In genomic region chr7:116335133-116335532, GRCm38 (mm10) we compare ENCODE assay signal across 7 mouse cellular contexts. TPM values are rescaled to one million over a fixed set of nuclear protein-coding genes. Genes with fewer than 3 reads are reported as not detected.
A peak's percentile ranks its signal among the peaks of the same experiment; 100 is the strongest.
DNase-seq lines count a peak whose midpoint lies in the region; ATAC-seq and TF ChIP-seq lines count a peak whose summit lies in the region.

No protein-coding gene starts in this region.

- peak overlapping the region; percentile 82 for H3K4me2 ChIP-seq in lung, embryonic 14.5 days
- peak overlapping the region; percentile 75 for H3K4me2 ChIP-seq in embryonic facial prominence, embryonic 13.5 days
- H3K4me2 ChIP-seq in intestine, embryonic 15.5 days (replicated peaks) = peak overlapping the region; percentile 75
- H3K4me2 ChIP-seq in neural tube, embryonic 15.5 days = peak overlapping the region; percentile 82

- H3K27ac ChIP-seq in lung, embryonic 14.5 days (ENCODE audit: low read depth) = peak overlapping the region; percentile 73; the same call in 1 of the 2 replicates
- no peak overlapping the region for H3K27ac ChIP-seq in embryonic facial prominence, embryonic 13.5 days
- H3K27ac ChIP-seq in intestine, embryonic 15.5 days = no peak overlapping the region
- H3K27ac ChIP-seq in neural tube, embryonic 15.5 days (replicated peaks) = no peak overlapping the region

- 59% methylated on average over 6 of the region's 6 CpGs for WGBS in lung, embryonic 14.5 days
- 78% methylated on average over 6 of the region's 6 CpGs for WGBS in embryonic facial prominence, embryonic 13.5 days
- WGBS in intestine, embryonic 15.5 days = 71% methylated on average over 6 of the region's 6 CpGs
- 61% methylated on average over 6 of the region's 6 CpGs for WGBS in neural tube, embryonic 15.5 days

- peak overlapping the region; percentile 89 for H3K4me3 ChIP-seq in lung, embryonic 14.5 days (ENCODE audit: low read depth, low read length)
- peak overlapping the region; percentile 91 for H3K4me3 ChIP-seq in embryonic facial prominence, embryonic 13.5 days
- H3K4me3 ChIP-seq in intestine, embryonic 15.5 days (replicated peaks) = 0 out of 2 replicates have a peak overlapping the region, but pooled peaks have one; percentile 80
- H3K4me3 ChIP-seq in neural tube, embryonic 15.5 days (replicated peaks) = peak overlapping the region; percentile 92

- no peaks in the 10 kb centered on the region for H3K27me3 ChIP-seq in lung, embryonic 14.5 days (ENCODE audit: insufficient read depth, low read length)
- no peaks in the 10 kb centered on the region for H3K27me3 ChIP-seq in embryonic facial prominence, embryonic 13.5 days
- no peaks in the 10 kb centered on the region for H3K27me3 ChIP-seq in intestine, embryonic 15.5 days (replicated peaks)
- no peaks in the 10 kb centered on the region for H3K27me3 ChIP-seq in neural tube, embryonic 15.5 days (replicated peaks)

- H3K36me3 ChIP-seq in lung, embryonic 14.5 days (ENCODE audit: insufficient read depth) = peaks cover 45% of the 10 kb centered on the region
- peaks cover 42% of the 10 kb centered on the region for H3K36me3 ChIP-seq in embryonic facial prominence, embryonic 13.5 days
- H3K36me3 ChIP-seq in intestine, embryonic 15.5 days = peaks cover 9% of the 10 kb centered on the region; the same call in 1 of the 2 replicates
- peaks cover 29% of the 10 kb centered on the region for H3K36me3 ChIP-seq in neural tube, embryonic 15.5 days

- DNase-seq in lung, embryonic 14.5 days = no peak
- no peak for DNase-seq in lung, postnatal 10 days
- DNase-seq in layer of hippocampus, postnatal 10 days (ENCODE audit: low spot score in 2 of 2) = no peak
- no peak for DNase-seq in urinary bladder, adult 2 months (ENCODE audit: low spot score)

- H3K9ac ChIP-seq in lung, embryonic 14.5 days = no peak overlapping the region; the same call in 1 of the 2 replicates
- no peak overlapping the region for H3K9ac ChIP-seq in embryonic facial prominence, embryonic 13.5 days
- no peak overlapping the region; the same call in 1 of the 2 replicates for H3K9ac ChIP-seq in intestine, embryonic 15.5 days
- H3K9ac ChIP-seq in neural tube, embryonic 15.5 days (replicated peaks) = 0 out of 2 replicates have a peak overlapping the region, but pooled peaks have one; percentile 98

- no peaks in the 10 kb centered on the region for H3K9me3 ChIP-seq in lung, embryonic 14.5 days (ENCODE audit: low read depth, low read length)
- H3K9me3 ChIP-seq in embryonic facial prominence, embryonic 13.5 days = no peaks in the 10 kb centered on the region
- H3K9me3 ChIP-seq in intestine, embryonic 15.5 days = no peaks in the 10 kb centered on the region
- no peaks in the 10 kb centered on the region for H3K9me3 ChIP-seq in neural tube, embryonic 15.5 days (replicated peaks)

- no peak for TF ChIP-seq CTCF in lung, embryonic 14.5 days (IDR thresholded peaks at IDR 0.05; ENCODE audit: low read depth)

- no peak for ATAC-seq in lung, embryonic 14.5 days (ENCODE audit: insufficient read depth)
- no peak for ATAC-seq in embryonic facial prominence, embryonic 13.5 days (ENCODE audit: insufficient number of reproducible peaks, insufficient read depth, low FRiP score, low TSS enrichment, low read depth)
- ATAC-seq in intestine, embryonic 15.5 days = no peak
- no peak for ATAC-seq in neural tube, embryonic 15.5 days (ENCODE audit: low FRiP score)

- H3K4me1 ChIP-seq in lung, embryonic 14.5 days (ENCODE audit: insufficient read depth) = peaks cover 11% of the 10 kb centered on the region; the same call in 1 of the 2 replicates
- peaks cover 14% of the 10 kb centered on the region for H3K4me1 ChIP-seq in embryonic facial prominence, embryonic 13.5 days
- no peaks in the 10 kb centered on the region for H3K4me1 ChIP-seq in intestine, embryonic 15.5 days (replicated peaks)
- H3K4me1 ChIP-seq in neural tube, embryonic 15.5 days = peaks cover 23% of the 10 kb centered on the region

RNA-seq across cellular contexts. Expression of gene Rps13, which starts 1.1 kb away (rescaled TPM):
- 953 and 964 TPM in 2 replicates for polyA plus RNA-seq in lung, embryonic 14.5 days (2014; fragmentation: Nextera tagmentation; extraction: Ambion mirVana)
- polyA plus RNA-seq in embryonic facial prominence, embryonic 13.5 days (2015; fragmentation: Nextera tagmentation; extraction: Ambion mirVana) = 845 and 970 TPM in 2 replicates
- polyA plus RNA-seq in intestine, embryonic 15.5 days (2015; fragmentation: Nextera tagmentation; extraction: Ambion mirVana) = 829 and 865 TPM in 2 replicates
- polyA plus RNA-seq in neural tube, embryonic 15.5 days (2015; fragmentation: Nextera tagmentation; extraction: Ambion mirVana) = 511 and 555 TPM in 2 replicates
- 100 to 1,000 TPM; 282 to 291 TPM for total RNA-seq in layer of hippocampus, postnatal 10 days (2021)
- 1,159 and 1,205 TPM in 2 replicates for polyA plus RNA-seq in urinary bladder, adult 2 months (2012; rRNA removed)

RNA-seq across cellular contexts. Expression of gene Plekha7, which starts 27.0 kb away (rescaled TPM):
- 9.5 and 10.3 TPM in 2 replicates for polyA plus RNA-seq in lung, embryonic 14.5 days (2014; fragmentation: Nextera tagmentation; extraction: Ambion mirVana)
- 10.9 and 11.0 TPM in 2 replicates for polyA plus RNA-seq in embryonic facial prominence, embryonic 13.5 days (2015; fragmentation: Nextera tagmentation; extraction: Ambion mirVana)
- polyA plus RNA-seq in intestine, embryonic 15.5 days (2015; fragmentation: Nextera tagmentation; extraction: Ambion mirVana) = 21.1 and 21.4 TPM in 2 replicates
- 5.4 and 12.8 TPM in 2 replicates for polyA plus RNA-seq in neural tube, embryonic 15.5 days (2015; fragmentation: Nextera tagmentation; extraction: Ambion mirVana)
- total RNA-seq in layer of hippocampus, postnatal 10 days (2021) = 10 to 100 TPM; 20.5 to 25.9 TPM
- polyA plus RNA-seq in urinary bladder, adult 2 months (2012; rRNA removed) = 18.4 and 21.4 TPM in 2 replicates
